Mouse (Mus musculus): ENCODE measurements around the gene Sh3bgrl2.
A peak's percentile ranks its signal among the peaks of the same experiment; 100 is the strongest.

Sh3bgrl2 gene

DNA sequence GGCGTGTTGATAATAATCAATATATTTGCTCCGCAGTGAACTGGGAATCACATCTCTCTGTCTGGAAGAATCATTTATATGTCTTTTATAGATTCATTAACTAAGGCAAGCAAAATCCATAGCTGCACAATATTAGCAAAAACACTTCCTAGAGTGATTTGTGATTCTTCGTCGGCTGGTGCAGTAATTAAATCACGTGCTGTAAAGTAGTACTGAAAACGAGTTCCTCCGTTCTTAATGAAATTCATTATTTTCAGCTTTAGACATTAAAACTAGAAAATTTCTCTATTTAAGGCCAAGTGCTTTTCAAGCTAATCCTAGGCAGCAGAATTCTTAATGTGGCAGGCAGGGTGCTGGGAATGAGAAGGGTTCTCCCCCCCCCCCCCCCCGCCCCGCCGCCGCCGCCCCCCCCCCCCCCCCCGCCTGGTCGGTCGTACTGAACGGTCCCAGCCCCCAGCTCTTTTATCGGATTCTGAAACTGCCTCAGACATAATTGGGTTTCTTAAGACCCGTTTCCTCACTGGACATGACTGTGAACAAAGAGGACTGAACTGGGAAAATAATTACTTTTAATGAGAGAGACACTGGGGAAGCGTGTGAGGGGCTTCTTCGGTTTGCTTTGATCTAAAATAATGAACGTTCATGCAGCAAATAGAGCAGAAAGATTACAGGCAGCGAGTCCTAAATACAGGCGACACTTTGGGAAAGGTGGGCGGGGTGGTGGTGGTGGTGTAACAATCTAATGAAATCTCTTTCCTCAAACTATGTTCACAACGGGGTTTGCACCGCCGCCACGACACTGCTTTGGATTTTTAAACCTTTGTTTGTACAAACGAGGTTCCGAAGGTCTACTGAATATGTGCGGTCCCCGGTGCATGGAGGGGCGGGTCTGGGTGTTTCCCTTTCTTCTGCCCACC is 116.1 kb downstream of the Sh3bgrl2 start:
- DNase-seq (ENCODE audit: extremely low spot score, low spot score) = peak; percentile 40

DNA sequence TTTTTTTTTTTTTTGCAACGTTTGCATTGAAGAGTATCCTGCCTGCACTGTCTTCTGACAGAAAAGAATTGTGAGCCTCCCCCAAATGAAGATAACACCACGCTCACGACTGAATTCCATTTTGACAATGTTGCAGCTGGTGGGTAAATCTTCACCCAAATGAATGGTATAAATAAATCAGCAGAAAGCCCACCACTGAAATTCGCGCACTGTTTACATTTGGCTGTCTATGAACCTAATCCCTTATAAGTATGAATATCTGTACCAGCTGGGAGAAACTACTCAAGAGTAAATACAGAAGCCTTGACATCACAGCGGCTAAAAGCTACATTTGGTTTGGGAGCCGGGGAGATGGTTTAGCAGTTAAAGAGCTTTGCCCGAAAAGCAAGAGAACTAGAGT is 116.8 kb downstream of the Sh3bgrl2 start:
- DNase-seq (ENCODE audit: extremely low spot score, low spot score) = no peak

GRCm38 (mm10) chr9:83667031-83667430 is 118.9 kb downstream of the Sh3bgrl2 start:
- no peak for DNase-seq (ENCODE audit: extremely low spot score, low spot score)

DNA sequence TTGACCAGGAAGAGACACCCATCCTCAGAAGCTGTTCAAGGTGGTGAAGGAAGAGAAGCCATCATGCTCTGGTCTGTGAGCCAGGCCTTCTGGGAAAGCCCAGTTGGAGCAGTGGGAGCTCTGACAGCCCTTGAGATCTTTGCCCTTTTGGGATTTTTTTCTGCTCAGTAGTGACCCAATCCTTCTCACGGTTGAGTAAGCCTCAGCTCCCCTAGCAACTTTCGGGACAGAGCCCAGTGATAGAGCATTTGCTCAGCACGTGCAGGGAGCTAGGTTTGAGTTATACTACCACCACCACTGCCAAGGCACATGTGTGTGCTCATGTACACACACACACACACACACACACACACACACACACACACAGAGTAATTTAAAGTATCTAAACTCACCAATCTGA is 131.5 kb downstream of the Sh3bgrl2 start:
- DNase-seq (ENCODE audit: extremely low spot score, low spot score) = no peak

DNA sequence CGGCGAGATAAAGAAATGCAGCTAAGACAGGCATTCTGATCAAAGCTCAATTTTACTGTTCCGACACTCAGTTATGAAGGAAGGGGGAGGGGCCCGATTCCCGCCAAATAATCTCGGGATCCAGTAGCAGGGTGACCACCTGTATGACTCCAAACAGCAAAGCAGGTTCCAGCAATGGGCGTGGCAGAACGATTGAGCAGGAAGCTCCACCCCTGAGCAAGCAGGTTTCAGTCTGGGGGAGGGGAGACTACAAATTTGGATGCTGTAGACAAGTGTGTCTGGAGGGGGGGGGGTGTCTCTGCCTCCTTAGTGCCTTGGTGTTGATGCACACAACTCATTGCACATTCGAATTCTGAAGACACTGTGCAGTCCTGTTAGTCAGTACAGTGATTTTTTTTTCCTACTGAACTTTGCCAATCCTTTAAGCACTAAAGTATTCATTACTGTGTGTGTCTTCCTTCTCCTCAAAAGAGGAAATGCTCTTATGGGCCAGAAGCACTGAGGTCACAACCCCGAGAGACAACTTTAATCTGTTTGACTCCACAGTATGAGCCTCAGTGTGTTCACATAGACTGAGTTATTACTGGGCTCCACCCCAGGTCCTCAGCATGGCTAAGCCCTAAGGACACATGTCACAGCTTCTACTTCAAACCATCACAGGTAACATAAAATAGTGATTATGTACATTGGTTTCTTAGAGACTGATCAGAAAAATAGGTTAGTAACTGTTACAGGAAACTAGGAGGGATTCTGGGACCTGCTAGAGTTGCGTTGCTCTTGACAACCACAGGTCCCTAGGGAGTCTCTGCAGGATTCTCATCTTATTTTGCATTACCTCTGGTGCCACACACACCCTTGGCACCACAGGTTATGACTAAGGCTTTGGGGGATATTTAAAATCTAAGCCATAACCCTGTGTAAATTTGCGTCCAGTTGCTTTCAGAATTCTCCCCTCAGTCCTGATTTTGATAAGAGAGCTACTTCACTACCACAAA is 133.8 kb downstream of the Sh3bgrl2 start:
- no peak for DNase-seq (ENCODE audit: extremely low spot score, low spot score)

GRCm38 (mm10) chr9:83686511-83687100 is 138.5 kb downstream of the Sh3bgrl2 start:
- peak; percentile 33 for DNase-seq (ENCODE audit: extremely low spot score, low spot score)

GRCm38 (mm10) chr9:83687904-83688303 is 139.8 kb downstream of the Sh3bgrl2 start:
- DNase-seq (ENCODE audit: extremely low spot score, low spot score) = no peak
